Mouse (Mus musculus): ENCODE results near the gene Cend1.

The Cend1 gene

DNA sequence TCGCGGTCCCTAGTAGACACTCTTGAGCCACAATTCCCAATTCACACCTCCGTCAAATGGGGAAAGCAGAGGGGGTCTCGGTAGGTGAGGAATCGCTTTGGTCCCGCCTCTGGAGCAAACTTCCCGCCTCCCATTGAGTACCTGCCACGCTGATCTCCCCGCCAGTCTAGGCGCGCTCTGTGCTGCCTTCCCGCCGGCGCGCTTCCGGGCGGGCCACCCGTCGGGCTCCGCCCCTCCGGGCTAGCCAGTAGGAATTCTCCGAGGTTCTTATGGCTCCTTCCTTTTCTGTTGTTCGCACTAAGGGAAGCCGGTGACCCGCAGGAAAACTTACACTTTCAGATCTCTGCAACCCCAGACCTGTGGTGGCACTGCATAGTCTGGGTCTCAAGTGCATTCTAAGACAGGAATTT is 14.5 kb upstream of the Cend1 start, which contains the start of gene Pidd1:
Gene Pidd1 (minus strand): TSS at position 198 of the 410 bp plus-strand sequence.
- DNase-seq (ENCODE audit: low read depth, low spot score), result no peak

DNA sequence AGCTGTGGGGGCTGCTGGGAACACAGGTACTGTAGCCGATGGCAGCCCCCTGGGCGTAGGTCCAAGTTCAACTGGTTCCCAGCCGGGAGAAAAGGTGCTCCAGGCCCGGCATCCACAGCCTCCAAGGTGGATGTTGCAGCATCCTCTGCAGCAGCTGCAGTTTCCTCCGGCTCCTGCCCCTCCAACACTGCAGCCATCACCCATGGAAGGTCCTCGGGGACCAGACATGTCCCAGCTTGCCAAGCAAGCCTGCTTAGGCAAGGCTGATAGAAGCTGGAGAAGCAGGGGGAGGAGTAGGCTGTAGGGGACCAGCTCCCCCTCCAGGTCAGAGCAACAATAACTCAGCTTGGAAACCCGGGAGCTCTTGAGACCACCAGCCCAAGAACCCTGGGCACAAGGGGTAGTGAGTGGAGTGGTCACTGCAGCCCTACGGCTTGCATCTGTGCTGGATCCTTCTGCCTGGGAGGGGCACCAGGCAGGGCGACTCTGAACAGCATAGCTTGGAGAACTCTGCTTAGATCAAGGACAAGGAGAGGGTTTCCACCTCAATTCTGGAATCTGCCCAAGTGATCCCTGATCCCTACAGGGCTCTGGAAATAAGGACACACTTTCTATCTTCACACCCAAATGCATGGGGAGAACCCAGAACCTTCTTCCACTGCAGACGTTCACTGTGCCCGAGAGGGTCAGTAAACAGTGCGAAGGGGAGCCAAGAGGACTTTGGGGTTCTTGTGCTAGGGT is 14.0 kb upstream of the Cend1 start:
- DNase-seq (ENCODE audit: low read depth, low spot score), result no peak

DNA sequence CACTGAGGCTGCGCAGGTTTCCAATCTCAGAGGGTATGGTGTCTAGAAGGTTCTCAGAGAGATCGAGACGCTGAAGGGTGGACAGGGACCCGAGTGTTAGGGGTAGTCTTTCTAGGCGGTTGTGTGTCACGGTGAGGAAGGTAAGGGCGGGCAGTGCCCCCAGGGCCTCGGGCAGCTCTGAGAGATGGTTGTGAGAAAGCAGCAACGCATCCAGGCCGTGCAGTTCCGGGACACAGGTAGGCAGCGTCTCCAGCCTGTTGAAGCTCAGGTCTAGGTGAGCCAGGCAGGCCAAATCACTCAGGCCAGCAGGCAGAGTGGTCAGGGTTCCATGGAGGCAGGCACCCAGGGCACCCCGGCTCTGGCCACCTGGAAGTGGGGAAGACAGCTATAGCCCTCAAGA is 12.9 kb upstream of the Cend1 start:
- DNase-seq (ENCODE audit: low read depth, low spot score), result no peak

DNA sequence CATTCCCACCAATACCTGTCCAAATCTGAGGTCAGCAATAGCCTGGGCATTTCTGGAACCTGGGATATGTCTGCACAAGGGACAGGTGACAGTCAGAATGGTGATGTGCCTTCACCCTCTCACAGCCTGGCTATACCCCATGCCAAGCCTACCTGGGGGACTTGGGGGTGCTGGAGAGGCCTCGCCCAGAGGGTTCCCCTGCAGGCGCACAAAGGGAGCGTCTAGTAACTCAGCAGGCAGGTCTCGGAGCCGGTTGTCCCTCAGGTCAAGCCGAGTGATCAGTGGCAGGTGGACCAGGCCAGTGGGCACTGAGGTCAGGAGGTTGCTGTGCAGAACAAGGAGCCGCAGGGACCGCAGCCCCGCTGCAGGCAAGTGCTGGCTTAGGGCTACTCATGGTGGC is 12.2 kb upstream of the Cend1 start:
- no peak for DNase-seq (ENCODE audit: low read depth, low spot score)

DNA sequence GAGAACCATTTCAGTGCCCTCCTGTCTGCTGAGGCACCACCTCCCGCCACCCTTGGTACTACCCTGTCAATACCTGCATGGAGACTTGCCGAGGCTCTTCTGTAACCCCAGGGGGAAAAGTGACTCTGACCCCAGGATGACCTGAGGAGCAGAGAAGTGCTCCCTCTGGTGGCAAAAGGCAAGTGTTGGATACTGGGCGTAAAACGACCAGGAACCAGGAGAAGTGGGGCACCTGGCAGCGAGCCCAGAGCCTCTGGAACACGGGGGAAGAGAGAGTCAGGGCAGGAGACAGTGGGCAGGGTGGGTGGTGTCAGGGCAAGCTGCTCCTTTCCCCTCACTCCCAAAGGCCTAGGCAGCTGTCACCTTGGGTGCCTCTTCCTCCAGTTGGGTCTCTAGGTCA is 11.3 kb upstream of the Cend1 start:
- DNase-seq (ENCODE audit: low read depth, low spot score), result no peak

DNA sequence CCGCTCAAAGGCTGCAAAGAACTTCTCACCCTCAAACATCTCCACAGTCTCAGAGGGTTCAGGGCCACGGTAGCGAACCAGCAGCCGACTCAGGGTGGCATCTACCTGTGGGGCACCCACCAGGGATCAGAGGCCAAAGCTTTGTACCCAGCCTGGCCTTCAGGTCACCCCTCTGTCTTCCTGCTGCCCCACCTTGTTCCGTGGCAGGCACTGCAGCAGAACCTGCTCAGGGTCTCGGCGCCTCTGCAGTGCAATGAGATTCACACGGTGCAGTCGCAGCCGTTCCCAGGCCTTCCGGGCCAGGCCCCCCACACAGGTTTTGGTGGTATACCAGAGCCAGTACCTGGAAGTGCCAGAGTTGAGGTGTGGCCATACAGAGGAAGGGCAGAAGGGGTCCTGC is 10.5 kb upstream of the Cend1 start:
- DNase-seq (ENCODE audit: low read depth, low spot score), result no peak

DNA sequence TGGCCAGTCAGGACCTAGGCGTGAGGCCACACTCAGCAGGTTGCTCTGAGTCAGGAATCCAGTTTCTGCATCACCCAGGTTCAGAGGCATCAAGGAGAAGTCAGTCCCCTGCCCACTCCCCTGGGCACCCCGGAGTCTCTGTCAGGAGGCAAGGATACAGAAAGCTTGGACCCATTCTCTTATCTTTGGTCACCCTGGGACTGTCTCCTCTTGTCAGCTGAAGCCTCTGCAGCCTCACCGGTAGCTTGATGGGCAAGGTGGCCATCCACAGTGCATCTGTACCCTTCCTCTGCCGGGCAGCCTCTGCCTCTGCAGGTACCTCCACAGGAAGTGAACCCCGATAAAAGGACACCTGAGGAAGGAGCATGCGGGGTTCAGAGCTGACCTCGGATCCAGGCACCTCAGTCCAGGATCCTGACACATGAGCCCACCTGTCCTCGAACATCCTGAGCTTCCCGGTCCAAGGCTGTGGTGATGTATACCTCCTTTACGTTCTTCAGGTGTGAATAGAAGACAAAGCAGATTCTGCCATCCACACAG is 9.9 kb upstream of the Cend1 start:
- DNase-seq (ENCODE audit: low read depth, low spot score), result no peak

DNA sequence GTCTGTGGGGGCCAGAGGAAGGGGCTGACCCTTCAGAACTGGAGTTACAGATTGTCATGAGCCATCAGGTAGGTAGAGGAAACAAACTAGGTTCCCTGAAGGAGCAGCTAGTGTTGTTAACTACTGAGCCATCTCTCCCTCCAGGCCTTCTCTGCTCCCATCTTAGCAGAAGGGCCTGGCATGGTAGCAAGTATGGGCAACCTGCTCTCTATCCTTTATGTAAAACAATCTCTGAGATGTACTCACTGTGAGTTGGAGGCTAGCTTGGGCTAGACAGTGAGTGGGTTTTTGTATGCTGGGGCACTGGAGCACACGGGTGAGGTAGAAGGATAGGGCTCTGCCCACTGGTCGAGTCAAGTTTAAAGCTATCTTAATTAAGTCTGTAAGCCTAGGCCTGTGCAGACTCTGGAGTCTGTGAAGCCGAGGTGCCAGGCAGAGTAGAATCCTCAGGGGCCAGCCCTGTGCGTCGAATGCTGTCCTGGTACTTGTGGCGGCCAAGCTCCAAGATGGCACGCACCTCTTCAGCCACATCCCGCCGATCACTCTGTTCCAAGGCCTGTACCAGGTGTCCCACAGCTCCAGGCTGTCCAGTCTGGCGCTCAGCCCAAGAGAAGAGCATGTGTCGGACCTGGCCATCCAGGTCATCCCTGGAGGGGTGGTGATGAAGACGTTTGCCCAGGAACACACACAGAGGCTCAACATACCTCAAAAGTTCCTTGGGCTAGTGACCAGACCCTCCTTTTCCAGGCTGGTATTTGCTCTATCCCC is 9.1 kb upstream of the Cend1 start:
- DNase-seq (ENCODE audit: low read depth, low spot score), result no peak

DNA sequence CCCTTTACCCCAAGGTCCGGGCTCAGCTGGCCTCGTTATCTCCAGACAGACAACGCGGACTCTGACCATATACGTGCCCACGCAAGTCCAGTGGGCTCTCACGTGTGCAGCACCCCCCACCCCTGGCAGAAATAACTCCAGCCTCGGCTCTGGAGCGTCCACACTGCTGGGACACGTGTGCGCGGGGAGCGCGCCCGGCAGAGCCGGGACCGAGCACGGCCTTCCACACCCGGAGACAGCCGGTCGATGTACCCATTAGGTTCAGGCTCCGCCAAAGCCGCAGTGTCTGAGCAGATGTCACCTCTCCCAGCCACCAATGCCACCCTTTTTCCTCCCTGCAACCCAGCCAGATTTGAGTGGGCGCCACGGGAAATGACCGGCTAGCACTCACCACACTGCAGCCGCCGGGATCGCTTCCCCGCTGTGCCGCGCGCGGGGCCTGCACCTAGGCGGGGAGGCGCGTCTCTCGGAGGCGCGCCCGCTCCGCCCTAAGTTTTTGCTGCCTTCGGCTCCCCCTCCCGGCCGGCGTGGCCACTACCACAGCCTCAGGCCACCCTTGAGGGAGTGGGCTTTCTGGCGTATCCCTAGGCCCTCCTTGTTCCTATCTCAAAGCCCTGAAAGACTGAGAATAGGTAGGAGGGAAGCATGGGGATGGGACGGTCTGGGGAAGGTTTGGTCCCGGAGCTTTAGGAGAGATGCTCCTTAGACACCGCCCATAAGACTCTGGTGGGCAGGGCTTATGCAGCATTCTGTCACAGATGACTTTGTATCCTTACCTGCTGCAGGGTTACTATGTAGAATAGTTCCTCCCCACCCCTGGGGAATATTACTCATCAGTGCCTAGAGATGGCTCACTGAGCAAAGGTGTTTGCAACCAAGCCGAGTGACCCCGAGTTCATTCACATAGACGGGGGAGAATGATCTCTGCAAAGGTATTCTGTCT is 8.2 kb upstream of the Cend1 start, which contains the start of gene Slc25a22:
Gene Slc25a22 (minus strand): TSS at position 715 of the 943 bp plus-strand sequence.
- DNase-seq (ENCODE audit: low read depth, low spot score), result no peak

DNA sequence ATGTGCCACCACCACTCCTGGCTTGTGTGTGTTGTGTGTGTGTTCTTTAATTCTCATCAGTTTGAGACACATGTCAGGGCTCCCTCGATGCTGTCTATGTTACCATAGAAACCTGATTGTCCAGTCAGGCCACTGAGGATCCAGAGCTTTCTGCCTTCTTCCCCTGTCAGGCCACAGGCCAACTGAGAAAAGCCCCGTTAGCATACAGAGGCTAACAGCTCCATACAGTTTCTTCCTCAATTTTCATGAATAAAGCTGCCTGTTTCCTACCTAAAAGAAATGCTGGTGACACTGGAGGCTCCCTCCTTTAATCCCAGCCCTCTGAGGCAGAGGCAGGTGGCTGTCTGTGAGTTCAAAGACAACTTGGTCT is 7.2 kb upstream of the Cend1 start:
- DNase-seq (ENCODE audit: low read depth, low spot score), result no peak

DNA sequence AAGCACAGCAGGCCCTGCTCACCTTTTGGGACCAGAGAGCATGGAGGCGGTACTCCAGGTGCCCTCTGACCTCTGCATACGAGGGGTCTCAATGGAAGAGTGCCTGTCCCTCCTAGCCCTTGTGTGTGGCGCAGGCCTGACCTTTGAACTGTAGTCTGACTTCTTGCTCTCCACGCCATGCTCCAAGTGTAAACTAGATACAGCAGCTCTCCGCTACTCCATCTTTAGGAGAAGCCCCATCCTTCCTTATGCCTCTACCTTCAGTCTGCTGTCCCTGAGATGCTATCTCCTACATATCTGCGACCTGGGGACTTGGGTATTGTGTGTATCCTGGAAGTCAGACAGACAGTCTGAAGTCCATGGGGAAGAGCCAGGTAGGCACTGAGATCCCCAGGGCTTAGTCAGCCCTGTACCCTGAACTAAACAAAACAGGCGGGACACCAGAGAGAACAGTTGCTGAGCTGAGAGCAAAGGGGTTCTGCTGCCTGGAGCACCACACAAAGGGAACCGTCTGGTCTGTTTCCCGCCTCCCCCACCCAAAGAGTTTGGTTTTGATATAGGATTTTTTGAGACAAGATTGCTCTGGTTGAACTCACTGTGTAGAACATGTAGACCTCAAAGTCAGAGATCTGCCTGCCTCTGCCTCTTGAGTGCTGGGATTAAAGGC is 6.7 kb upstream of the Cend1 start:
- no peak for DNase-seq (ENCODE audit: low read depth, low spot score)

DNA sequence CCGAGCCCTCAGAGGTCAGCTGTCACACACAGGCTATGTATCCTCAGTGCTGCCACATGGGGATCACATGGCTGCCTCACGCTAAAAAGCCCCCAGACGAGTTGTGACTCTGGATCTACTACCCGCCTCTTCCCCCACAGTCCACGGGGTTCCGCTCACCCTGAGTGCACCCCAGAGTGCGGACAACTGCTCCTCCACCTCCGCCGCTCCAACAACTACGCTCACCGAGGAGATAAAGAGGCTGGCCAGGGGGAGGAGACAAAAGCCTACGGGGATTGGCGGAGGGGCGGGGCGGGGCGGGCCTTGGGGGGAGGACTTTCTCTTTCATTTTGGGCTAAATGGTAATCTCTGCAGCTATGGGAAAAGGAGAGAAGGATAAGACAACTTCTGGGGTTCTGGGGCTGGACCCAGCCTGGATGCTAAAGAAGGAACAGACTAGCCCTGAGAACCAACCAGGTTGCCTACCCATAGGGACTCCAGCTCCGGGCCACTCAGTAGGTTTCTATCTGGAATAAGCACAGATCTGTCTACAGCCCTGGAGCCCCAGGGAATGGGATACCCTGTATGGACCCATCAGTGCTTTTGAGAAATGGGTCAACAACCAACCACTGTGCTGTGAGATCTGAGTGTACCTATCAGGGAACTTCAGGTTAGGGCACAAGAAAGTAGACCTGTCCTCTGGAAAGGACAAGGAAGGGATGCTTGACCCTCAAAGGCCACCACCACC is 6.0 kb upstream of the Cend1 start:
- DNase-seq (ENCODE audit: low read depth, low spot score), result no peak

DNA sequence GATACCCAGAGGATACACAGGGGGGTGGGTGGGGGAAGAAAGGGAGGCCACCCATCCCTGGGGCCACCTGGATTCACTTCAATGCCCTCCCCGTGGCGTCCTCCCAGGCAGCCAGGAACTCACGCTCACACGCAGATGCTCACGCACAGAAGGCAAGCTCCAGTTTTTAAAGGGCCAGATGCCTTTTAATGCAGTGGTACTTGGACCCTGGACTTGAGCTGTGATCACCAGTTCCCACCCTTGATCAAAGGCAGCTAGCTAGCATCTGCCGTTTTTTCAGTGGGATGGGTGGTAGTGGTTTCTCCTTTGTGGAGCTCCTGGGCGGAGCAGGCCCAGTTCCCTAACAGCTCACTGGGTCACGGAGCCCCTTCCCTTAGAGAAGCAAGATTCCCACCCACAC is 5.2 kb upstream of the Cend1 start:
- DNase-seq (ENCODE audit: low read depth, low spot score), result peak; percentile 75

DNA sequence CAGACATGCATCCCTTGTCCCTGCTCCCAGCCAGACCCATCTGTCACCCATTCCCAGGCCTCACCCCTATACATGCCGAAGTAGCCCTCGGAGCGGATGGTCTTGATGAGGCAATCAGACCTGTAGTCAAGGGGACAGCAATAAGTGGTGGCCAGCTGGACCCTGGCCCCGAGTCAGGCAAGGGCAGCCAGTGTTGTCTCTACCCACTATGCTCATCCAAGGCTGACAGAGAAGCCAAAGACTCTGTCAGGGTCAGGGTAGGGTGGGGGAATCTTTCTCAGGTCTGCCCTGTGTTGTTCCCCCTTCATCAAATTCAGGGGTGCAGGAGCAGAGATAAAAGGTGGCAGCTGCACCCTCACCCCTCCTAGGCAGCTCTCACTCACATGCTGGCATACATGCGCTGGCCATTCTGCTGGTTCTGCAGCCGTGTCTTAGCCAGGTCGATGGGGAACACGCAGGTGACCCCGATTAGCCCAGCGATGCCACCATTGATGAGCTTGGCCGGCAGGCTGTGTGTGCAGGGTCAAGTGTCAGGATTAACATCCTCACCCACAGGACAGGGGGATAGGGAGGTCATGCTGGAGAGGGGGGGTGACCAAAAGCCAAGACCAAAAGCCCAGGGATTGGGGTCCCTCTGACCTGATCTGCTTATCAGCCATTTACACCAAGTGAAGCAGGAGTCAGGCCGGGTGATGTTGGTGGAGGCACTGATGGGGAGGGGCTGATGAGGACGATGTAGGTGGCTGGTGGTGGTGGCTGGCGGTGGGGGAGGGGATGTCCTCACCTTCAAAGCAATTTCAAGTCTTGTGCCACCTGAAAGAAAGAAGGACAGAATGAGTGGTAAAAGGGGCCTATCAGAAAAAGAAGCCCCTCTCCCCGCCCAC is 4.5 kb upstream of the Cend1 start:
- DNase-seq (ENCODE audit: low read depth, low spot score), result no peak

DNA sequence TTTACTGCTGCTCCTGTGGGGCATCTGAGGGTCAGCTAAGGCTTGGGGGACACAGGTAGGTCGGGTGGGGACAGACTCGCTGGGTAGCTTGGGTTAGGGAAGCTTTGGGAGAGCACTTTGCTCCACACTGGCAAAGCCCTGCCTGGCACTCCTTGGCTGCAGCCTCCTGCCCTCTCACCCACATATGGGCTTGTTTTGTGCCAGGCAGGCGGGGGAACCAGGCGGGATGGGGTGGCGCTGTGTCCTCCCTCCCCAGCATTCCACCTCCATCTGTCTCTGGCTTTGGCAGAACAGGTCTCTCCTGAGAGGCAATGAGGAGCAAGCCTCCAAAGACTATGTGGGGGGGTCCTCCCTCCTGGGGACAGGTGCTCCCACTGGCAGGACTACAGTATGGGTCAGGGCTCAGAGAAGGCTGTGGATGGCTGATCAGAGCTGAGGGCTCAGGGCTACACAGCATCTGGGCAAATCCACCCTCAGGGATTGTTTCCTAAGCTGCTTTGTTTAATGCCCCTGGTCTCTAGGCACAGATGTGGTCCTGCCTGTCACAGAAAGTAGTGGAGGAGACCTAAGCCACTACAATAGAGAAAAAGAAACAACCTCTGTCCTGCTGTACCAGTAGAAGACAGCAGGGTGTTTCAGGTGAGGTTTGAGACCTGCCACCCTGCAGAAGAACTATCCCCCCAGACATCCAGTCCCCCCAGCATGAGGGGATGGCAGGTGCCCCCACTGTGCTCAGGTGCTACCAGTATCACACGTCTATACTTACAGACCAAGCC is 3.6 kb upstream of the Cend1 start:
- DNase-seq (ENCODE audit: low read depth, low spot score), result no peak

DNA sequence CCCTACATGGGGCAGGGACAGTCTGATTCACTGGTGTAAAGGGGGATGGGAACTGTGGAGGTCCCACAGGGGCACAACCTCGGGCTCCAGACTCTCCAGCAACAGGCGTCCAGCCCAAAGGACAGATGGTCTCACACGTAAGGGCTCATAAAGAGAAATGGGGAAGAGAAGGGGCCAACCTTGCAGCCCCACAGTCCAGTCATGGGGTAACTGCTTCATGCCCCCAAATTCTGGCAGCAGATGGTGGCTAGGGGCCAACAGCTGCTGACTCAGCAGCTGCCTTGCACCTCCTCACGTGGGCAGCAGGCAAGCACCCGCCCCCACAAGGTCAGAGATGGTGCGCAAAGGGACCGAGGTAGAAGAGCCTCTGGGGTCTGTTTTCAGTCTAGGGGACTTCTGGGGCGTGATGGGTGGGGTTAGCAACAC is 2.9 kb upstream of the Cend1 start:
- no peak for DNase-seq (ENCODE audit: low read depth, low spot score)

DNA sequence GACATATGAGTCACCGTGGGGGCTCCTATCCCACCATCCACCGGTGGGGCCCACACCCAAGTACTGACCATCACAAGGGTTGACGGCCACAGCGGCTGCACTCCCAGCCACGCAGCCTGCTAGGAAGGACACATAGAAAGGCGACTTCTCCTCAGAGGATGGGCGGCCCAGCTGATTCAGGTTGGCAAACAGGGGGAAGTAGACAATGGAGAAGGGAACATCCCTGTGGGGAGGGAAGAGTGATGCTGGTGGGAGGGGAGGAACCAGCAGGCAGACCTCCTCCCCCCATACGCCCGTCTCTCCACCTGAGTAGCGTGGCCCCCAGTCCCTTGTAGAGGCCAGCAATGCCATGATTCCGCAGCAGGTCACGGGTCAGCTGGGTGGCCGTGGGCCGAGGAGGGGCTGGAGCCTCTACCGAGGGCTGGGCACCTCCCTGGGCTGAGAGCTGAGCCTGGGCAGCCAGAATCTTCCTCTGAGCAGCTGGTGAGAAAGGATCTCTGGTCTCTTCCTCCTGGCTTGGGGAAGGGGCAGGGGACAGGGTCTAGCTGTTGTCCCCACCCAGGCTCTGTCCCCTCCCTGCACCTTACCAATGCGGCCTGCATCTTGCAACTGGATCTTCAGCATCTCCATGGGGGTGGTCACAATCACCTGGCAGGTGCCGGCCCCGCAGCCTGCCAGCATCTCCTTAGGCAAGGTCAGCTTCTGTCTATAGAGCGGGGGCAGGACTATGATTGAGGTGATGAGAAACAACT is 2.3 kb upstream of the Cend1 start:
- no peak for DNase-seq (ENCODE audit: low read depth, low spot score)
